Mouse (Mus musculus): ENCODE measurements around the gene Neurl2.
"Not testable (repeated sequence)": the region's sequence is repeated elsewhere in the genome, so short reads cannot be mapped to it uniquely, and the experiment has no call there.

Gene Neurl2

DNA sequence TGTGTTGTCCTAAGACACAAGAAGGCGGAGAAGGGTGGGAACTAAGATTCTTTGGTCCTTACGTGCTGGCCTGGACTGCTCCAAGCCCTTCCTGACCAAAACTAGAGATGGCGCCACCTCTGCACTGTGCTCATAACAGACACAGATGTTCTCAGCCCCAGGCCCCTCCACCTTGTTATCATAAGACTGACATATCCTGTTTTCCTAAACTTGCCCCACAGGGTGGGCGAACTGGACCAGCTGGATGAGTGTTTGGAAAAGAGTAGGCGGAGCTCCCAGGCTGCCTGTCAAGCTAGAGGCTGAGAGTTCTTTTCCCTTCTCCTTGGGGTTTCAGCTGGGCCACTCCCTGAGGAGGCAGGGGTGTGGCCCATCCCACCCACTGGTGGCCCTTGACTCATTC is 15.6 kb downstream of the Neurl2 start:
- in situ Hi-C loops (cut with MboI, MseI) = no loop called here

DNA sequence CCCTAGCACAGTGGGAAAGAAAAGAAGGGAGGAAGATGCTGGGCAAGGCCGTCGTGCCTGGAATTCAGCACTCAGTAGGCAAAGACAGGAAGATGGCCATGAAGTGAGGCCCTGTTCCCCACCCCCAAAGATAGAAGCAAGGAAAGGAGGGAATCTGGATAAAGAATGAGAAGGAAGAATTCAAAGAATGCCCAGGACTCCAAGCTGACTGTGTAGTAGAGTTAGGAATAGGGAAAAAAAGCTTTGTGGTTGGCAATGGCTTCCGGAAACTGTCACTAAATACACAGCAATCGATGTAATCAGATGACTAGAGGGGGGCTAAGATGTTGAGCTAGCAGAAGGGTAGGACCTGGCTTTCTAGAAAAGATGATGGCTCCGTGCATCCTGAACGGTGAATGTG is 16.1 kb downstream of the Neurl2 start:
- in situ Hi-C loops (cut with MboI, MseI) = no loop called here

DNA sequence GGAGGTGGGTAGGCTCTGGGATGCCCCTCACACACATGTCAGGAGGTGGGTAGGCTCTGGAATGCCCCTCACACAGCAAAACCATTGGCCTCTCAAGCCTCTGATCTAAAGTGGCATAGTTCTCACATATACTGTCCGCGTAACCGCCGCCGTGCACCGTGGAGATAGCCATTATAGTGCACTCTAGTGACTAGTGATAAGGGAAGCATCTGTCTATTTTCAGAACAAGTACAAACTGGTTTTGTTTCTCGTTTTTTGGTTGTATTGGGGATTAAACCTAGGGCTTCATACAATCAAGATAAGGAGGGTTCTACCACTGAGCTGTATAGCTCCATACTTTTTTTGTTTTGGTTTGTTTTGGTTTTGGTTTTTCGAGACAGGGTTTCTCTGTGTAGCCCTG is 17.4 kb downstream of the Neurl2 start:
- in situ Hi-C loops (cut with MboI, MseI) = no loop called here

DNA sequence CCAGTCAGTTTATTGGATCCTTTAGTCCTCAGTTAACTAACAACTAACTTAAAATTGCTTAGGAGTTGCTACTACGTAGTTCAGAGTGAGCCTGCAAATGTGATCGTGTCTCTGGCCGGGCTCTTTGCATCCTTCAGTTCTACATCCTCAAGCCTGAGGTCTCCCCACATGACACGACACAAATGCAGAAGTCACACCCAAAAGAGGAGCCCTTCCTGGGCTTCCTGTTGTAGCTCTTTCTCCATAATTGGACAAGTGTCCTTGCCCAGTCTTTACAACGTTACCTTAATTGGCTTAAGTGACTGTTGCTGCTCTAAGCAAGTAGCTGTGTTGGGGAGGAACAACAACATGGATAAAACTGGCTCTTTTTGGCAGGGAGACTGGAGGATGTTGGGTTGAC is 17.9 kb downstream of the Neurl2 start:
- in situ Hi-C loops (cut with MboI, MseI) = no loop called here

DNA sequence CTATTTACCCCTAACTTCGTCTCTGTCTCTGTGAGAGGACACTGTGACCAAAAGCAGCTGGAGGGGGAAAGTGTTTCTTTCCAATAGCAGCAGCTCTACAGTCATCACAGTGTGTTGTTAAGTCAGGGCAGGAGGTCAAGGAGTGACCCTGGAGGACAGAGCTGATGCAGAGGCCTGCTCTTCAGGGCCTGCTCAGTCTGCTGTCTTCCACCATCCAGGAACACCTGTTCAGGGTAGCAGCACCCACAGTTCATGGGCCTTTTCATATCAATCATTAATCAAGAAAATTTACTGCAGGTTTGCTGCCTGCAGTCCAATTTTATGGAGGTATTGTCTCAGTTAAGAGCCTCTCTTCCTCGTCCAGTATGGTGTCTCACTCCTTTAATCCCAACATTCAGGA is 19.7 kb downstream of the Neurl2 start:
- in situ Hi-C loops (cut with MboI, MseI) = no loop called here

DNA sequence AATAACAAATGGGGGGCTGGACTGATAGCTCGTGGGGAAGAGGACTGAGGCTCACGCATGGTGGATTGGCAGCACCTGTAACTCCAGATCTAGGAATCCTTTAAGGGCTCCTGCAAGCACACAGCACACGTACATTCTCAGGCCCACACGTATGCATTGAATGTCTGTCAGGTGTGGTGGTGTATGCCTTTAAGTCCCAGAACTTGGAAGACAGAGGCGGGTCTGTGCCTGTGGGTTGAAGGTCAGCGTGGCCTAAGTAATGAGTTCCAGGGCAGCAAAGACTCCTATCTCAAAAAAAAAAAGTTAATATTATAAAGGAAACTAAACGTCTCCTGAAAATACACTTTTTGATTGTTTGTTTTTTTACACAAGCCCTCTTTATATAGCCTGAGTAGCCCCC is 26.6 kb downstream of the Neurl2 start:
- in situ Hi-C loops (cut with MboI, MseI) = no loop called here

DNA sequence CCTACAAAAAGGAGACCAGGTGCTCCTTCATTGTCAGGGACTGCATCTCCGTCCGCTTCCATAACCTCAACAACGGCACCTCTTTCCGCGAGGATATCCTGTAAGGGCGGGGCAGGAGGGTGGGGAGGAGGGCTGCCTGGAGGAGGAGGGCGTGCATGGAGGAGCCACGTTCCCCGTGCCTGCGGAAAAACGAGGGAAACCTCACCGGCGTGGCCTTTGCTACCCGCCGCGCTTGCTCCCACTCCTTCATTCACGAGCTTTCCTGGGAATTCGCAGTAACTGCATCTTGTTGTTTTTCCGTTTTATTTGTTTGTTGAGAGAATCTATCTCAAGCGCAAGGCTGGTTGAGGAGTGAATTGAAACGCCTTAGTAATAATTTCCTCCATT is 27.9 kb downstream of the Neurl2 start:
- in situ Hi-C loops (cut with MboI, MseI) = no loop called here

DNA sequence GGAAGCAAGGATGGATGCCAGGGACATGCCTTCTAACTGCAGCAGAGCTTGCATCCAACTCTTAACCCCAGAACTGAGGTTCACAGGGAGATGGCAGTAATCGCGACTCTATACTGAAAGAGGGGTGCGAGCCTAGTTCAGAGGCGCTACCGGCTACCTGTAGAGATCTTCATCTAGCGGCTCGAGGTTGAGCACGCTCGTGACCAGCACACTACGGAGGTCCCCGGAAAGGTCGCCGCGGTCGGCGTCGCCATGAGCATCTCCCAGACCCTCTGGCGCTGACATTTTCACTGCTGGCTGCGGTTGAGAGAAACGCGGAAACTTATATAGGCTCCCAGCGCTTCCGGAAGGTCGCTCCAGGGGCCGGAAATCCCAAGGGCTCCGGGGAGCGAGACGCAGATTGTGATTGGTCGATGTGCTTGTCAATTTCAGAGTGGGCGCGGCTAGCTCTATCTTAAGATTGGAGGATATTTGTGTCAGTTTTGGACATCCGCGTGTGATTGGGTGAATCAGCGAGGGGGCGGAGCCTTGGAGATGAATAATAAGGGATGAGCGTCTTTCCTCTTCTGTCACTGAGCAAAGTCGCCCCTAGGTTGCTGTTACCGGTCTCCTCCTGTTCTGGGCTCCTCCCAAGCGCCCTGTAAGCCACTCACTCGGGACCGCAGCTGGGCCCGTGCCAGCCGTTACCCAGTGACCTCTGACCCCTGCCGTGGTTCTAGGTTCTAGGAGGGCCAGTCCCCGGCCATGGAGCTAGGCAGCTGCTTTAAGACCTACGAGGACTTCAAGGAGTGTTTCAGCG is 28.5 kb downstream of the Neurl2 start, which contains the start of the genes Acot8 and Zswim3:
Gene Acot8, minus strand, starts transcription at position 350 of the 799 bp plus-strand sequence.
Gene Zswim3, plus strand, starts transcription at position 566 of the 799 bp plus-strand sequence.
- in situ Hi-C loops (cut with MboI, MseI) = no loop called here

DNA sequence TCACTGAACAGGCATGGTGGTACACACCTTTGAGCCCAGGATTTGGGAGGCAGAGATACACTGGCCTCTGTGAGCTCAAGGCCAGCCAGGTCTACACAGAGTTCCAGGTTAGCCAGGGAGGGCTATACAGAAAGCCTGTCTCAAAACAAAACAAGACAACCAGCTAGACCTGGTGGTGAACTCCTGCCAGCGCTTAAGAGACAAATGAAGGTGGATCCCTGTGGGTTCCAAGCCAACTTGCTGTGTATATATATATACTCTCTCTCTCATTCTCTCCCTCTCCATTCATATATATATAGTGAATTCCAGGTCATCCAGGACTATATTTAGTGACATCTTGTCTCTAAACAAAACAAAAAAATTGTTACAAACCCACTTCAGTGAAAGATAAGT is 29.3 kb downstream of the Neurl2 start:
- in situ Hi-C loops (cut with MboI, MseI) = no loop called here

DNA sequence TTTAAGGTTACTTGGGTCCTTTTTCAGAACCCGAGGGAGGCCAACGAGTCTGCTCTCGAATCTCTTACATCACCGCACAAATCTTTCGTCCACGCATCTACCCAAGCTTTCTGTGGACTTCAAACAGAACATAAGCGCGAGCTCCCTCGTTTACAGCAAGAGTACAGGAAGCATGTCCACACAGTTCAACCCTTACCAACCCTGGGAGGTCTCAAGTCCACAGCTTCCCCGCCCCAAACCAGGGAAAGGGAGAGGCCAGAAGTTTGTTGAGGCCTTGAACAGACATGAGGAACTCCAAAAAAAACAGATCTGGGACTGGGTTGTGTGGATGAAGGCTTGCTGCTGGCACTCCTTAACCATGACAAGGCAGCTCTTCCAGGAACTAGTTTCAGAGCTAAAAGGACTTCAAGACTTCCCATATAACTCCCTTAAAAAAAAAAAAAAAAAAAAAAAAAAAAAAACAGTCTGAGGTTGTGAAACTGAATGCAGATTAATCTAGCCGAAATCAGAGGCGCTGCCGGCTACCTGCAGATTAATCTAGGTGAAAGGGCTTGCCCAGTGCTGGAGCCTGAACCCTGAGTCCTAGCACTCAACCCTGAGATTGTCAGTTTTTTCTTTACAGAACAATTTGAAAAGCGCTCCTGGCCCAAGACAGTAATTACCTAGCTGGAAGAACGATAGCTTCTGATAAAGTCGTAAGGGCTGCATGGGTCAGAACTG is 29.9 kb downstream of the Neurl2 start:
- in situ Hi-C loops (cut with MboI, MseI) = no loop called here

DNA sequence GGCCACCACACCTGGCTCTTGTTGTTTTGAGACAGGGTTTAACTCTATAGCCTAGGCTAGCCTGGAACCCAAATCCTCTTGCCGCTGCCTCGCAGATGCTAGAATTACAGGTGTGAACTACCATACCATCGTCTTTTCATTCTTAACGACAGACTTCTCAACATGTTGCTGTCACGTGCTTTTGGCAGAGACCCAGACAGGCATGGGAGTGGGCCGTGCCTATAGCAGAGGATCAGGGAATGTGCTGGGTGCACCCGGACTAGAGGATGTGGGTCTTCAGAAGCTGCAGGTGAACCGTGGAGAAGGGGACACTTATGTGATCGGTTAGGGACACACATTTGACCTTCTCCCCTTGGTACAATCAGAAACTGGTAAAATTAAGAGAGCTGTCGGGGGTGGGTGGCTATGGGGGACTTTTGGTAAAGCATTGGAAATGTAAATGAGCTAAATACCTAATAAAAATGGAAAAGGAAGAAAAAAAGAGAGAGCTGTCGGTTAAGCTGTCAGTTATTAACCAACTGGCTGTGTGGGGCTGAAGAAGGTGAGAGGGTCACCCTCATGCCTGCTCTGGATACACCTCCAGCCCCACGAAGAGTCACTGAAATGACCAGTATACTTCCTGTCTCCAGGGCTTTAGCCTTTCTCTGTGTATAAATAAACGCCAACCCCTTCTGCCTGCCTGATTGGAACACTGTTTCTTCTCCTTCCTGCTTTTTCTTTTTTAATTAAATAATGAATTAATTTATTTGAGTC is 32.8 kb downstream of the Neurl2 start:
- in situ Hi-C loops (cut with MboI, MseI) = no loop called here

DNA sequence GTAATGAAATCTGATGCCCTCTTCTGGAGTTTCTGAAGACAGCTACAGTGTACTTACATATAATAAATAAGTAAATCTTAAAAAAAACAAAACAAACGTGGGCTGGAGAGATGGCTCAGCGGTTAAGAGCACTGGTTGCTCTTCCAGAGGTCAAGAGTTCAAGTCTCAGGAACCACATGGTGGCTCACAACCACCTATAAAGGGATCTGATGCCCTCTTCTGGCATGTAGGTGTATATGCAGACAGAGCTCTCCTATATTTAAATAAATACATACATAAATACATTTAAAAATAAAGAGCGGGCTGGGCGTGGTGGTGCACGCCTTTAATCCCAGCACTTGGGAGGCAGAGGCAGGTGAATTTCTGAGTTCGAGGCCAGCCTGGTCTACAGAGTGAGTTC is 34.7 kb downstream of the Neurl2 start:
- in situ Hi-C loops (cut with MboI, MseI) = not testable (repeated sequence)

DNA sequence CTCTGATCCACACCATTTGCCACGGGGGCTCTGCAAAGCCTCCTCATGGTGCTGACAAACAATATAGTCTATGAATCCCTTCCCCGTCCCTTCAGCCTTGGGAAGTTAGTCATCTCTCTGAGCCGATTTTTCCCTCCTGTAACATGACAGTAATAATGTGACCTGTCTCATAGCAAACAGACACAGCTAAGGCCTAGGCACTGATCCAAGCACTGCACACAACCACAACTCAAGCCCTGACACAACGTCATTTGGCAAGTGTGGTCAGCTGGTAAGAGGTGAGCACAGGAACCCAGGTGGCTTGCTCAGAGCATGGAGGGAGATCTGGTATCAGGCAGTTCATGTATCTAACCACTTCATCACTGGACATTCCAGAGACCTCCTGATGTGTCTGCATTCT is 37.4 kb downstream of the Neurl2 start:
- in situ Hi-C loops (cut with MboI, MseI) = no loop called here

DNA sequence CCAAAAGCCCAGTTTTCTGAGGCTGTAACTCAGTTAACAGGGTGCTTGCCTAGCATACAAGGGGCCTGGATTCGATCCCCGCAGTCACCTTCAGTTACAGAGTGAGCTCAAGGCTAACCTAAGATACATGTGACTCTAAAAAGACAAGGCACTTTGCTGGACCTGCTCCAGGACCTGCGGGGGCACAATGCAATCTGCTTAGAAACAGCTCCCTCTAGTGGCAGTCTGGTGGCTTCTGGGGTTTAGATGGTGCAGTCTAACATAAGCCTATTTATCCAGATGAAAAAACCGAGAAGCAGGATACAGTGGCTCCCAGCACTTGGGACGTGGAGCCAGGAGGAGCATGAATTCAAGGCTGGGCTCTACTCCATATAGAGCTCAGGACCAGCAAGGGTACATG is 39.0 kb downstream of the Neurl2 start:
- in situ Hi-C loops (cut with MboI, MseI) = no loop called here

DNA sequence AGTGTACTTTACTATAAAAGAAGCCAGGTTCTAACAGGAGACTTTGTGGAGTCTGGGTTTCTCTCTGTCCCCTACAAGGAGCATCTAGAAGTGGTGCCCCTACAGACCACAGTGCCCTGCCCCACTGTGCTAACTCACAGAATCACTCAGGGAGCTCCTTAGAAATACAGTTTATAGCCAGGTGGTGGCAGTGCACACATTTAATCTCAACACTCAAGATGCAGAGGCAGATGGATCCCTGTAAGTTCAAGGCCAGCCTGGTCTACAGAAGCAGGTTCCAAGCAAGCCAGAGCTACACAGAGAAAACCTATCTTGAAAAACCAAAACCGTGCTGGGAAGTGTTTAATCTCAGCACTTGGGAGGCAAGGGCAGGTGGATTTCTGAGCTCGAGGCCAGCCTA is 39.5 kb downstream of the Neurl2 start:
- in situ Hi-C loops (cut with MboI, MseI) = no loop called here

DNA sequence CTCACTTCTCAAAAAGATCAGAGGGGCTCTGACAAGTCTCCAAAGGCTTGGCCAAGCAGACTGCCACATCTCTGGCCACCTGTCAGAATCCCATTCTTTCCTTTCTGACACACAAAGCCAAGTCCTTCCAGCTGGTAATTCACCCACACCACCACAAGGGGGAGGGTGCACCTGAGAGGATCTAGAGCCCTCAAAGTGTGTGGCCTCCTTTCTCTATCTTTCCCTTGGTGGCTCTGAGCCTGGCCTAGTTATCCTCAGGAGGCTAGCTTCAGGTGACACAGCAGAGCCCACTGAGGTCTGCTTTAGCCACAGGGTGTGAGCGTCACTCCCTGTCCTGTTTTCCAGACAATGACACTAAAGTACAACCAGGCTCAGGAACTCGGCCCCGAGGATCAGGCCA is 40.0 kb downstream of the Neurl2 start:
- in situ Hi-C loops (cut with MboI, MseI) = no loop called here

DNA sequence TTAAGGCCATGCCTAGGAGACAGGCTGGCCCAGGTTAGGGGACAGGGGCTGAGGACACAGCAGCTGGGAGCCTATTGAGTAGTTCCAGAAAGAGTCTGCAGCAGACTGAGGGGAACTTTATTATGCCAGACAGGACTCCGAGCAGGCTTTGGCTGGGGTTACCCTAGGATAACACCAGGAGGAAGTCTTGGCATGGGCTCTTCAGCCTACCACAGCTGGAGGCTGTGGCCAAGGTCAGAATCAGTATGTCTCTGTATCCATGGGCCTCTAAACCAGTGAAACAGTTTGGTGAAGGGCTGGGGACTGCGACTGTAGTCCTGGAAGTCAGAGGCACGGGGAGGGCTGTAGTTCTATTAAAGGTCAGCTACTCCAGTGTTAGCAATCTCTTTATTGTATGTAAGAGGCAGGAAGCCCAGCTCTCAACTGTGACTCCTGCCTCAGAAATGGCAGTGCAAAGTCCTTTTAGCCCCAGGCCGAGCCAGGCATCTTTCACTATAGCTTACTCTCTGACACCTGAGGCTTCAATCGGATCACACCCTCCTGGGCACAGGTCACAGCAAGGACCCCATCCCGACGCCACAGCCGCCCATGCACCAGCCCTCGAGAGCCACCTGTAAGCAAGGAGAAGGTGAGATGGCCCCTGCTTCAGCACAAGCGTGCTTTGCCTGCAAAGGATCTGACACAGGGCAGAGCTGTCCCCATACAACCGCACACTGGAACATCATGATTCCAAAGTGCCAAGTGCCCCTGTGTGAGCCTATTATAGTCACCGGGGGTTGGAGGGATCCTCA is 40.7 kb downstream of the Neurl2 start:
- in situ Hi-C loops (cut with MboI, MseI) = no loop called here

DNA sequence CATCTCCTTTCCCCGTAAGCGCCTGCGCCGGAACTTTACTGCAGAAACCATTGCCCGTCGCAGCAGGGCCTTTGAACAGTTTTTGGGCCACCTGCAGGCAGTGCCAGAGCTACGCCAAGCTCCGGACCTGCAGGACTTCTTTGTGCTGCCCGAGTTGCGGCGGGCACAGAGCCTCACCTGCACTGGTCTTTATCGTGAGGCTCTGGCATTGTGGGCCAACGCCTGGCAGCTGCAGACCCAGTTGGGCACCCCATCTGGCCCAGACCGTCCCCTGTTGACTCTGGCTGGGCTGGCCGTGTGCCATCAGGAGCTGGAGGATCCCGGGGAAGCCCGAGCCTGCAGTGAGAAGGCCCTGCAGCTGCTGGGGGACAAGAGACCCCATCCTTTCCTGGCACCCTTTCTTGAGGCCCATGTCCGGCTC is 41.4 kb downstream of the Neurl2 start:
- in situ Hi-C loops (cut with MboI, MseI) = no loop called here

DNA sequence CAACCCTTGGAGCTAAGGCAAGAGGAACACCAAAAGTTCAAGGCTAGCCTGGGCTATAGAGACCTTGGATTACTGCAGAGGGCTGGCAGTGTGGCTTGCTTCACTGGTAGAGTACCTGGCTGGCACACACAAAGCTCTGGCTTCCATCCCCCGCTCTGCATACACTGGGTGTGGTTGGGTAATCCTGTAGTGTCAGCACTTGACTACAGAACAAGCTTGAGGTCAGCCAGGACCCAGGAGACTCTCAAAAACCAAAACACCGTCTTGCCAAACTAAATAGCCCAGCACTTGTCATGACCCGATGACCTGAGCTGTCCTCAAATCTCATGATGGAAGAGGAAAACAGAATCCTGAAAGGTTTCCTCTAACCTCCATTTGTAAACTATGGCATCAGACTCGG is 42.8 kb downstream of the Neurl2 start:
- in situ Hi-C loops (cut with MboI, MseI) = no loop called here

DNA sequence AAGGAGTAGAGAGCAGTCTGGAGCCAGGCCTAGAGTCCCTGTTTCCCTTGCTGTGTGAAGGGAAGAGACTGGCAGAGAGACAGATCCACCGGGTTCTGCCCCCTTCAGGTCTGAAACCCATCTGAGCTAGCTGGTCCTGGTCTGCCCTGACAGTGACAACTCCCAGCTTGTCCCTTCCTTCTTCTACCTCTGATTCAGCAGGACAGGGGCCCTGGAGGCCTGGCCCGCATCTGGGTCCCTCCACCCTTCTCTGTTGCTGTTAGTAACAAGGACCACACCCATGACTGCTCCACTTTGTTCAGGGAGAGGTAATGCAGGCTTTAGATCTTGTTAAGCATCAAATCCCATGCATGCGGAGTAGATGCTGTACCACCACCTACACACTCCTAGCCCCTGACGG is 44.8 kb downstream of the Neurl2 start:
- in situ Hi-C loops (cut with MboI, MseI) = no loop called here

DNA sequence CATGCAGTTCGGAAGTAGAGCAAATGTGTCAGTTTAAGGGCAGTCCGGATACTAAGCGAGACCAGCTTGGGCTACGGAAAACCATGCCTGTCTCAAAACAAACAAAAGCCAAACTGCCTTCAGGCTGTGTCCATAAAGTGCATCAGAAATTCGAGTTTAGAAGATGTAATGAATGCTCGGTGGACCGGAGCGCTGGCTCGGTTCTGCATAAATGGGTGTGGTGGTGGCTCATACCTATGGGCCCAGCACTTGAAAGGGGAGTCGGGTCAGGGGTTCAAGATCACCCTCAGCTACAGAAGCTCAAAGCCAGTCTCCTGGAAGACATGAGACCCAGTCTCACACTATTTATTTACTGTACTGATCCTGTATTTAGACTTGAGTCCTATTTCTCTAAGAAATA is 45.5 kb downstream of the Neurl2 start:
- in situ Hi-C loops (cut with MboI, MseI) = no loop called here

DNA sequence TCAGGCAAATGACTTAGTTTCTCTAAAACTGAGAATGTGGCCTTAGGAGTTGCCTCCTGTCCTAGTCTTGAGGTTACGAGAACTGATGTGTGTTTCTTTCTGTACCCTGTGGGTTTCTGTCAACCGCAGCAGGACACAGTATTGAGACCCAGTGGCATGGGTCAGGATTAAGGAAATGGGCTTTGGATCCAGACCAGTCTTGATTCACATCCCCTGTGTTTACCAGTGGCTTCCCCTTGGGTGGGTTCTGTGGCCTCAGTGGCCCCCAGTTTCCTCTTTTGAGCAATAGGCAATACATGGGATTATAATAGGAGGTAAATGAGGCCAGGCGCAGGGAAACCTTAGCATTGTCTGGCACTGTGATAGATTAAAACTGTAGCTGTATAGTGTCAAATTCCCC is 46.2 kb downstream of the Neurl2 start:
- in situ Hi-C loops (cut with MboI, MseI) = no loop called here
